Mouse (Mus musculus) cerebellum, adult 2 months (tissue): Measurements from ENCODE around the gene Slco2b1. TPM values are rescaled to one million over a fixed set of nuclear protein-coding genes. Genes with fewer than 3 reads are reported as not detected.

Experiments used
- DNase-seq, 2 experiments: peaks; one replicate each; pipeline ENCODE4 v3.0.0; 2021
- H3K27ac ChIP-seq: fragments of 200-500 bp; 2 replicates; pipeline ENCODE4 v1.5.1; 2012; ENCODE audit warnings: low read length, control low read depth, inconsistent platforms; ENCODE audit not compliant: insufficient read depth
- H3K27me3 ChIP-seq: fragments of 200-500 bp; 2 replicates; pipeline ENCODE4 v1.6.1; 2012; ENCODE audit warnings: inconsistent platforms, mild to moderate bottlenecking, low read length, moderate library complexity; ENCODE audit not compliant: control insufficient read depth, insufficient read depth
- H3K4me1 ChIP-seq: fragments of 200-500 bp; 2 replicates; pipeline ENCODE4 v1.6.1; 2011; ENCODE audit warnings: low read length; ENCODE audit not compliant: control insufficient read depth, insufficient read depth
- H3K4me3 ChIP-seq: fragments of 200-500 bp; replicated peaks from 2 replicates; pipeline ENCODE3; 2011; ENCODE audit warnings: mild to moderate bottlenecking, low read depth, low read length, control low read depth; ENCODE audit not compliant: insufficient read depth
- CTCF ChIP-seq: fragments of 200-500 bp; IDR thresholded peaks from 2 replicates; pipeline ENCODE4 v1.5.1; 2011; ENCODE audit warnings: low read depth, mild to moderate bottlenecking, control low read depth, low read length, moderate library complexity, borderline replicate concordance; ENCODE audit not compliant: insufficient read depth
- POLR2A ChIP-seq: fragments of 200-500 bp; IDR thresholded peaks from 2 replicates; pipeline ENCODE4 v1.6.1; 2011; ENCODE audit warnings: low read length, control low read depth, borderline replicate concordance; ENCODE audit not compliant: insufficient read depth
- WGBS: fragments of 180-500 bp; shearing (Covaris S2); methylation state at CpG from one replicate; pipeline ENCODE4 v1.1.7; 2018; 5-methylcytosine and 5-hydroxymethylcytosine counted together
- polyA plus RNA-seq: library from polyadenylated mRNA; depleted of rRNA; stranded (reverse); fragments of >200 nt; gene quantifications from 2 replicates; pipeline ENCODE4 v1.2.3, GENCODE M21; 2012

The Slco2b1 gene
- polyA plus RNA-seq, 1 experiment, result 9.4 TPM

- Histone ChIP-seq H3K4me1 (peaks cover 22% of the 10 kb centered on the region), H3K4me3 (no peak overlapping the region), H3K27ac (no peak overlapping the region), H3K27me3 (no peaks in the 10 kb centered on the region)
- TF ChIP-seq CTCF (no peak), POLR2A (no peak)
- WGBS, result 85% methylated on average over 7 of the region's 7 CpGs
- DNase-seq, result no peak
These were observed 1.1 kb downstream of the Slco2b1 start for GRCm38 (mm10) chr7:99709992-99710391.

GRCm38 (mm10) chr7:99708750-99709149 lies 2.4 kb downstream of the Slco2b1 start:
- 62% methylated on average over 5 of the region's 5 CpGs for WGBS
- DNase-seq, result no peak
- H3K27ac ChIP-seq, result no peak overlapping the region
- no peak overlapping the region for H3K4me3 ChIP-seq
- TF ChIP-seq POLR2A, result no peak
- TF ChIP-seq CTCF, result no peak
- H3K4me1 ChIP-seq, result peaks cover 22% of the 10 kb centered on the region
- H3K27me3 ChIP-seq, result no peaks in the 10 kb centered on the region

- Histone ChIP-seq H3K27ac (no peak overlapping the region), H3K27me3 (no peaks in the 10 kb centered on the region), H3K4me1 (peaks cover 22% of the 10 kb centered on the region), H3K4me3 (no peak overlapping the region)
- 16% methylated on average over 8 of the region's 8 CpGs for WGBS
- TF ChIP-seq CTCF (no peak), POLR2A (no peak)
- peak; percentile 50 to 69 for DNase-seq
These were observed 2.8 kb downstream of the Slco2b1 start for GRCm38 (mm10) chr7:99708301-99708721.

- H3K4me3 ChIP-seq, result no peak overlapping the region
- WGBS, result 60% methylated on average over 6 of the region's 6 CpGs
- no peak for TF ChIP-seq CTCF
- no peak overlapping the region for H3K27ac ChIP-seq
- peaks cover 22% of the 10 kb centered on the region for H3K4me1 ChIP-seq
- no peaks in the 10 kb centered on the region for H3K27me3 ChIP-seq
- no peak for DNase-seq
These were observed 3.5 kb downstream of the Slco2b1 start for GRCm38 (mm10) chr7:99707671-99708070.

- Histone ChIP-seq H3K4me3 (no peak overlapping the region), H3K4me1 (peaks cover 22% of the 10 kb centered on the region), H3K27ac (no peak overlapping the region), H3K27me3 (no peaks in the 10 kb centered on the region)
- DNase-seq, result no peak
- no peak for TF ChIP-seq CTCF
- no peak for TF ChIP-seq POLR2A
- 89% methylated on average over 4 of the region's 4 CpGs for WGBS
These were observed 4.0 kb downstream of the Slco2b1 start for GRCm38 (mm10) chr7:99707038-99707595.

GRCm38 (mm10) chr7:99706341-99707037 lies 4.7 kb downstream of the Slco2b1 start:
- Histone ChIP-seq H3K27ac (no peak overlapping the region), H3K4me1 (peaks cover 22% of the 10 kb centered on the region), H3K4me3 (no peak overlapping the region), H3K27me3 (no peaks in the 10 kb centered on the region)
- WGBS, result 86% methylated on average over 4 of the region's 4 CpGs
- no peak for TF ChIP-seq CTCF
- no peak for TF ChIP-seq POLR2A
- DNase-seq, result no peak

GRCm38 (mm10) chr7:99704736-99705519 lies 6.2 kb downstream of the Slco2b1 start:
- no peak overlapping the region for H3K27ac ChIP-seq
- peaks cover 22% of the 10 kb centered on the region for H3K4me1 ChIP-seq
- WGBS, result 95% methylated on average over 3 of the region's 3 CpGs
- no peaks in the 10 kb centered on the region for H3K27me3 ChIP-seq
- no peak for DNase-seq
- TF ChIP-seq POLR2A (no peak), CTCF (no peak)
- H3K4me3 ChIP-seq, result no peak overlapping the region
